Mouse (Mus musculus) limb, embryonic 14.5 days (tissue): Measurements from ENCODE around the gene Lbp. TPM values are rescaled to one million over a fixed set of nuclear protein-coding genes. Genes with fewer than 3 reads are reported as not detected.

Source experiments
- ATAC-seq: fragments of 200-750 bp; cut with Nextera tagmentation; 2 replicates; pipeline ENCODE4 v1.8.0; 2017; ENCODE audit warnings: low read depth, moderate number of reproducible peaks, moderate TSS enrichment; ENCODE audit not compliant: low FRiP score
- DNase-seq: peaks from one replicate; pipeline ENCODE4 v3.0.0-alpha.2; 2015; ENCODE audit warnings: low spot score
- H3K27ac ChIP-seq: fragments of 300-500 bp; sonication (generic); replicated peaks from 2 replicates; pipeline ENCODE4 v1.5.1; 2014; ENCODE audit warnings: low read depth, mild to moderate bottlenecking, low read length, moderate library complexity, mixed read lengths
- H3K27me3 ChIP-seq: fragments of 300-500 bp; sonication (generic); 2 replicates; pipeline ENCODE4 v1.6.1; 2014; ENCODE audit warnings: low read length, mixed read lengths; ENCODE audit not compliant: control insufficient read depth, insufficient read depth
- H3K36me3 ChIP-seq: fragments of 300-500 bp; sonication (generic); 2 replicates; pipeline ENCODE4 v1.6.1; 2014; ENCODE audit warnings: mild to moderate bottlenecking, low read length, moderate library complexity, mixed read lengths; ENCODE audit not compliant: control insufficient read depth, insufficient read depth
- H3K4me1 ChIP-seq: fragments of 300-500 bp; sonication (generic); 2 replicates; pipeline ENCODE4 v1.6.1; 2014; ENCODE audit warnings: antibody characterized with exemption, low read length, mixed read lengths; ENCODE audit not compliant: control insufficient read depth, insufficient read depth
- H3K4me2 ChIP-seq: fragments of 300-500 bp; sonication (generic); replicated peaks from 2 replicates; pipeline ENCODE4 v1.6.1; 2014; ENCODE audit warnings: low read depth, mild to moderate bottlenecking, low read length, moderate library complexity; ENCODE audit not compliant: severe bottlenecking
- H3K4me3 ChIP-seq: fragments of 300-500 bp; sonication (generic); replicated peaks from 2 replicates; pipeline ENCODE4 v1.5.1; 2014; ENCODE audit warnings: low read length
- H3K9ac ChIP-seq: fragments of 300-500 bp; sonication (generic); 2 replicates; pipeline ENCODE4 v1.6.1; 2014; ENCODE audit warnings: mild to moderate bottlenecking, low read depth, low read length, moderate library complexity; ENCODE audit not compliant: severe bottlenecking
- H3K9me3 ChIP-seq: fragments of 300-500 bp; sonication (generic); 2 replicates; pipeline ENCODE4 v1.6.1; 2016; ENCODE audit warnings: low read length; ENCODE audit not compliant: control insufficient read depth
- POLR2A ChIP-seq: fragments of 200-500 bp; IDR thresholded peaks from 2 replicates; pipeline ENCODE4 v1.8.0; 2012; ENCODE audit warnings: inconsistent platforms, mild to moderate bottlenecking, moderate library complexity, borderline replicate concordance; ENCODE audit not compliant: insufficient read depth, insufficient read length; ENCODE audit errors: extremely low read depth
- WGBS: fragments of 180-500 bp; shearing (Covaris S2); extraction: QIAGEN DNeasy Blood & Tissue Kit; methylation state at CpG from one replicate; pipeline ENCODE4 v1.1.7; 2014; 5-methylcytosine and 5-hydroxymethylcytosine counted together
- polyA plus RNA-seq, 2 experiments: library from polyadenylated mRNA; depleted of rRNA in 1 of 2; stranded (reverse) in 1 of 2; unstranded in 1 of 2; fragments of >200 nt; fragmentation: Nextera tagmentation in 1 of 2; extraction: Ambion mirVana in 1 of 2; gene quantifications; 2 replicates each; pipeline versions ENCODE4 v1.2.1 to v1.2.3; 2012 to 2014

Gene Lbp
- polyA plus RNA-seq, 2 experiments, result 3.7 to 5.6 TPM

GRCm38 (mm10) chr2:158354348-158355114 lies 48.2 kb downstream of the Lbp start:
- 84% methylated on average over 7 of the region's 7 CpGs for WGBS

GRCm38 (mm10) chr2:158355238-158355637 lies 48.9 kb downstream of the Lbp start:
- WGBS, result 89% methylated on average over 2 of the region's 2 CpGs

More at GRCm38 (mm10) chr2:158354348-158355114, 48.2 kb downstream of the Lbp start:
- Histone ChIP-seq H3K4me1 (no peaks in the 10 kb centered on the region; the same call in 1 of the 2 replicates), H3K4me2 (no peak overlapping the region), H3K36me3 (peaks cover 54% of the 10 kb centered on the region), H3K27me3 (no peaks in the 10 kb centered on the region), H3K9me3 (no peaks in the 10 kb centered on the region), H3K9ac (no peak overlapping the region), H3K27ac (no peak overlapping the region), H3K4me3 (no peak overlapping the region)
- DNase-seq (no peak), ATAC-seq (no peak)
- no peak for TF ChIP-seq POLR2A

GRCm38 (mm10) chr2:158356121-158356520 lies 49.8 kb downstream of the Lbp start:
- ATAC-seq (no peak), DNase-seq (no peak)
- H3K27ac ChIP-seq, result no peak overlapping the region
- H3K4me1 ChIP-seq, result peaks cover 8% of the 10 kb centered on the region
- WGBS, result 85% methylated on average over 5 of the region's 5 CpGs
- H3K4me2 ChIP-seq, result no peak overlapping the region
- no peaks in the 10 kb centered on the region for H3K27me3 ChIP-seq
- TF ChIP-seq POLR2A, result no peak
- no peak overlapping the region for H3K4me3 ChIP-seq
- peaks cover 63% of the 10 kb centered on the region for H3K36me3 ChIP-seq
- H3K9me3 ChIP-seq, result no peaks in the 10 kb centered on the region
- H3K9ac ChIP-seq, result no peak overlapping the region

More at GRCm38 (mm10) chr2:158355238-158355637, 48.9 kb downstream of the Lbp start:
- peaks cover 5% of the 10 kb centered on the region for H3K4me1 ChIP-seq
- no peak overlapping the region for H3K4me3 ChIP-seq
- no peak for TF ChIP-seq POLR2A
- no peaks in the 10 kb centered on the region for H3K27me3 ChIP-seq
- H3K4me2 ChIP-seq, result no peak overlapping the region
- no peak overlapping the region for H3K9ac ChIP-seq
- ATAC-seq (no peak), DNase-seq (no peak)
- peaks cover 61% of the 10 kb centered on the region for H3K36me3 ChIP-seq
- no peak overlapping the region for H3K27ac ChIP-seq
- no peaks in the 10 kb centered on the region for H3K9me3 ChIP-seq

GRCm38 (mm10) chr2:158359757-158360620 lies 53.7 kb downstream of the Lbp start:
- no peak overlapping the region for H3K27ac ChIP-seq
- DNase-seq (no peak), ATAC-seq (no peak)
- peaks cover 54% of the 10 kb centered on the region for H3K36me3 ChIP-seq
- H3K4me1 ChIP-seq, result peaks cover 8% of the 10 kb centered on the region
- H3K4me2 ChIP-seq, result peak overlapping the region; percentile 72
- no peaks in the 10 kb centered on the region for H3K27me3 ChIP-seq
- peak overlapping the region; percentile 80 for H3K4me3 ChIP-seq
- no peaks in the 10 kb centered on the region for H3K9me3 ChIP-seq
- H3K9ac ChIP-seq, result peak overlapping the region; percentile 94
- WGBS, result 64% methylated on average over 12 of the region's 12 CpGs
- TF ChIP-seq POLR2A, result no peak
